Mouse (Mus musculus) stomach, embryonic 14.5 days (tissue): ENCODE measurements around the gene Ctnnbip1. TPM values are rescaled to one million over a fixed set of nuclear protein-coding genes. Genes with fewer than 3 reads are reported as not detected.

Experiments used
- ATAC-seq: fragments of 200-750 bp; cut with Nextera tagmentation; 2 replicates; pipeline ENCODE4 v1.8.0; 2017; ENCODE audit warnings: low read depth, moderate TSS enrichment; ENCODE audit not compliant: insufficient number of reproducible peaks, insufficient read depth, low FRiP score
- H3K27ac ChIP-seq: fragments of 300-500 bp; sonication (generic); 2 replicates; pipeline ENCODE4 v1.5.1; 2014; ENCODE audit warnings: mild to moderate bottlenecking, low read length, moderate library complexity, mixed read lengths
- H3K27me3 ChIP-seq: fragments of 300-500 bp; sonication (generic); 2 replicates; pipeline ENCODE4 v1.6.1; 2014; ENCODE audit warnings: low read length, control low read depth, mixed read lengths; ENCODE audit not compliant: control insufficient read depth, insufficient read depth
- H3K36me3 ChIP-seq: fragments of 300-500 bp; sonication (generic); 2 replicates; pipeline ENCODE4 v1.6.1; 2014; ENCODE audit warnings: mild to moderate bottlenecking, control low read depth, low read length, moderate library complexity, mixed read lengths; ENCODE audit not compliant: control insufficient read depth, insufficient read depth
- H3K4me1 ChIP-seq: fragments of 300-500 bp; sonication (generic); 2 replicates; pipeline ENCODE4 v1.6.1; 2014; ENCODE audit warnings: low read length, control low read depth, mixed read lengths; ENCODE audit not compliant: control insufficient read depth, insufficient read depth
- H3K4me2 ChIP-seq: fragments of 300-500 bp; sonication (generic); replicated peaks from 2 replicates; pipeline ENCODE4 v1.6.1; 2014; ENCODE audit warnings: low read depth, low read length, control low read depth
- H3K4me3 ChIP-seq: fragments of 300-500 bp; sonication (generic); 2 replicates; pipeline ENCODE4 v1.5.1; 2014; ENCODE audit warnings: low read depth, low read length, control low read depth
- H3K9ac ChIP-seq: fragments of 300-500 bp; sonication (generic); replicated peaks from 2 replicates; pipeline ENCODE4 v1.6.1; 2014; ENCODE audit warnings: low read depth, mild to moderate bottlenecking, control low read depth, low read length, moderate library complexity, mixed read lengths
- H3K9me3 ChIP-seq: fragments of 300-500 bp; sonication (generic); 2 replicates; pipeline ENCODE4 v1.6.1; 2016; ENCODE audit warnings: low read depth, low read length, control low read depth; ENCODE audit not compliant: control insufficient read depth
- WGBS: fragments of 180-500 bp; shearing (Covaris S2); extraction: QIAGEN DNeasy Blood & Tissue Kit; methylation state at CpG from one replicate; pipeline ENCODE4 v1.1.7; 2014; 5-methylcytosine and 5-hydroxymethylcytosine counted together
- polyA plus RNA-seq: library from polyadenylated mRNA; unstranded; fragments of >200 nt; fragmentation: Nextera tagmentation; extraction: Ambion mirVana; gene quantifications from 2 replicates; pipeline ENCODE4 v1.2.1, GENCODE M21; 2014

The Ctnnbip1 gene
- polyA plus RNA-seq, 1 experiment from 2014 or later = 57.7 TPM

DNA sequence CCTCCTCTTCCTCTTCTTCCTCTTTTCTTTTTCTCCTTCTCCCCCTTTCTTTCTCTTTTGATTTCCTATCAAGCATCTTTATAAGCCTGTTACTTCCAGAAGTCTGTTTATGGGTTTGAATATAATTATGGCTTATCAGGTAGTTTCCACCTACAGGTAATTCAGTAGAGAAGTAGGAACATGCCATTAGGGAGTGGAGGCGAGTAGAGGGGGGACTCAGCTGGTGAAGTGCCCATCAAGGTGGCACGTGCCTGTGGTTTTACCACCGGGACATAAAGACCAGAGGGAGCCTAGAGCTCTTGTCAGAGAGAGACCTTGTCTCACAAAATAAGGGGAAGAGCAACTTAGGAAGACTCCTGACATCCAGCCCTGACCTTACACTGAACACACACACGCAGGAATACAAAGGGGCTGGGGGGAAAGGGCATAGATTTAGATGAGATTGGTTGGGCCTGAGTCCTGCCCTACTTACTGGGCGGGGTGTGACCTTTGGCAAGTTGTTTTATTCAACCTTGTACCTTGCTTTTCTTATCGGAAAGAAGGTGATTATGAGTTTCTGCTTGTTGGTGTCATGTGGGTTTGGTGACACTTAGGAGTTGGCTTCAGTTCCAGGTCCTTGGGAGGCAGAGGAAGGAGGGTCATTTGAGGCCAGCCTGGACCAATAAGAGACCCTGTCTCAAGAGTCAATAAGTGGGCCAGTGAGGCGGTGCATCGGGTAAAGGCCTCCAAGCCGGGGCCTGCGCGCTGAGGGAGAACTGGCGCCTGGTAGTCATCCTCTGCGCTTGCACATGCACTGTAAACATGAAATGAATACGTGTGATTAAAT is 28.4 kb upstream of the Ctnnbip1 start:
- 86% methylated on average over 14 of the region's 14 CpGs for WGBS
- Histone ChIP-seq H3K27me3 (no peaks in the 10 kb centered on the region), H3K9ac (no peak overlapping the region), H3K4me3 (no peak overlapping the region), H3K36me3 (peaks cover 49% of the 10 kb centered on the region), H3K4me2 (no peak overlapping the region), H3K27ac (no peak overlapping the region), H3K9me3 (no peaks in the 10 kb centered on the region), H3K4me1 (peaks cover 8% of the 10 kb centered on the region)
- ATAC-seq = no peak

DNA sequence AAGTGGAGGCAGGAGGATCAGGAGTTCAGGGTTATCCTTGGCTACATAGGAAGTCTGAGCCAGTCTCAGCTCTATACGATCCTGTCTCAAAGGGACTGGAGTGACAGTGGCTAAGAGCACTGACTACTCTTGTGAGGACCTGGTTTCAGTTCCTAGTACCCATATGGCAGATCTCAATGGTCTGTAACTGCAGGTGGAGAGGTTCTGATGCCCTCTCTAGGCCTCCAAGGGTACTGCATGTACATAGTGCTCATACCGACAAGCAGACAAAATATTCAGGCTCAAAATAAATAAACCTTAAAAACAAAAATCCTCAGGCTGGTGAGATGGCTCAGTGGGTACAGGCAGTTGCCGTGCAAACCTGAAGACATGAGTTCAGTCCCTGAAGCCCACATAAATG is 26.9 kb upstream of the Ctnnbip1 start:
- no peak for ATAC-seq
- Histone ChIP-seq H3K9me3 (no peaks in the 10 kb centered on the region), H3K4me1 (peaks cover 6% of the 10 kb centered on the region), H3K27me3 (no peaks in the 10 kb centered on the region), H3K9ac (no peak overlapping the region), H3K27ac (no peak overlapping the region), H3K4me3 (no peak overlapping the region), H3K36me3 (peaks cover 62% of the 10 kb centered on the region), H3K4me2 (no peak overlapping the region)
- 97% methylated on average over 3 of the region's 3 CpGs for WGBS

DNA sequence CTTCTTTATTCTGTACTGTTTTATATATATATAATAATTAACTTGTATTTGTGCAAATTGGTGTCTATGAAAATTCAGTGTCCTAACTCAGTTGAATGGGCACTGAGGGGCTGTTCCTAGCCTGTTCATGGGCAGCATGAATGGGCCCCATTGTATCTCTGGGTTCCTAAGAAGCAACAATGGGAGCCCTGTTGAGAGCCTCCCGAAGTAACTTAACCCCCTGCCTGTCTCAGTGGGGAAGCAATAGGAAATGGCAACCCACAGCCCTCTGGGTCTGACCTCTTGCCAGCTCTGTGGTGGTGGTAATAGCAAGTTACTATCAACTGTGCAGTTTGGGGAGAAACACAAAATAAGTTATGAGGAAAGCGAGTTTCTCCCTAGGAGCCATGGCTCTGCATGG is 21.4 kb upstream of the Ctnnbip1 start:
- H3K36me3 ChIP-seq = peaks cover 47% of the 10 kb centered on the region

DNA sequence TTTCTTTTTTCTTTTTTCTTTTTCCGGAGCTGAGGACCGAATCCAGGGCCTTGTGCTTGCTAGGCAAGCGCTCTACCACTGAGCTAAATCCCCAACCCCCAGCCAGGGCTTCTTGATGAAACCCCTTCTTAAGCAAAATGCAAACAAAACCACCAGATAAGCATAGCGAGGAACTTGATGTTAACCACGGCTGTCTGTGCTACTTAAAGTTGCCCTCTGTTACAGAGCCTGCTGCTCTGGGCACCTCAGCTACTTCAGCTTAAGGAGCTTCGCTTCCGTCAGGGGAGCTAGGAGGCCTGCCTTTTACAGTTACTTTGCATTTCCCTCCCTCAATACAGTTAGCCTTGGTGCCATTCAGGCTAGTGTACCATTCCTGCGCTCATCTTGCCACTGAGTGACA is 19.1 kb upstream of the Ctnnbip1 start:
- WGBS = 72% methylated on average over 8 of the region's 8 CpGs
- Histone ChIP-seq H3K9ac (no peak overlapping the region), H3K36me3 (peaks cover 43% of the 10 kb centered on the region), H3K27me3 (no peaks in the 10 kb centered on the region), H3K9me3 (no peaks in the 10 kb centered on the region), H3K4me1 (no peaks in the 10 kb centered on the region), H3K27ac (no peak overlapping the region), H3K4me3 (no peak overlapping the region), H3K4me2 (no peak overlapping the region)
- ATAC-seq = no peak

More for the DNA sequence above, 21.4 kb upstream of the Ctnnbip1 start:
- H3K9me3 ChIP-seq = no peaks in the 10 kb centered on the region
- no peaks in the 10 kb centered on the region for H3K4me1 ChIP-seq
- no peak overlapping the region for H3K4me3 ChIP-seq
- no peak; the same call in 1 of the 2 replicates for ATAC-seq
- WGBS = 64% methylated on average over 2 of the region's 2 CpGs
- no peak overlapping the region for H3K4me2 ChIP-seq
- no peak overlapping the region for H3K27ac ChIP-seq
- H3K27me3 ChIP-seq = no peaks in the 10 kb centered on the region
- H3K9ac ChIP-seq = no peak overlapping the region

DNA sequence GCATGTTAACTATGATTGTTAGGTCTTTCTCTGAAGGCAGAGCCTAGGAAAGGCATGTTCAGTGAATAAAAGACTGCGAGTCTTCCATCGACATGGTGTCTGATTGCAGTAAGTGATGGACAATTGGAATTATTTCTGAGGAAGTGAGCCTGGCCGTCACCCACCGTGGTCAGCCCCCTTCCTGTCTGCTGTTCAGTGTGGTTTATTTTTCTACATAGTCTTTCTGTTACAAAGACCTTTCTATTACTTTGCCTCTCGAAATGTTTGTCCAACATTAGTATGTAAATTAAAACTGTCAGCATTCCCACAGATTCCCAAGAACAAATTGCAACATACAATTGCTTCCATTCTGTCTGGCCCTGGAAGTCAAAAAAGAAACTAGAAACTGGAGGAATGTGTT is 18.2 kb upstream of the Ctnnbip1 start:
- Histone ChIP-seq H3K9ac (no peak overlapping the region), H3K36me3 (peaks cover 34% of the 10 kb centered on the region), H3K4me1 (no peaks in the 10 kb centered on the region), H3K9me3 (no peaks in the 10 kb centered on the region), H3K27ac (no peak overlapping the region), H3K4me3 (no peak overlapping the region), H3K27me3 (no peaks in the 10 kb centered on the region), H3K4me2 (no peak overlapping the region)
- no peak for ATAC-seq
- 87% methylated on average over 5 of the region's 5 CpGs for WGBS

DNA sequence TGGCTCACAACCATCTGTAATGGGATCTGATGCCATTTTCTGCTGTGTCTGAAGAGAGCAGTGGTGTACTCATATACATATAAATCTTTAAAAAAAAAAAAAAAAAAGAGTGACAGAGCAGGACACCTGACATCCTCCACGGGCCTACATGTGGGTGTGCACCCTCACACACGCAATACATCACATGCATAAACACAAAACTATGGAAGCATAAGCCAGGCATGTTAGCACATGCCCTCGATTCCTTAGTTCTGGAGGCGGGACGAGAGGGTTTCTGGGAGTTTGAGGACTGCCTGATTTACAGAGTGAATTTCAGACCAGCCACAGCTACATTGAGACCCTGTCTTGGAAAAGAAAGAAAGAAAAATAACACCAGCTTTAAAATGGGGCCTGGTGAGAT is 13.7 kb upstream of the Ctnnbip1 start:
- Histone ChIP-seq H3K27ac (no peak overlapping the region), H3K9ac (no peak overlapping the region), H3K4me2 (no peak overlapping the region), H3K27me3 (no peaks in the 10 kb centered on the region), H3K36me3 (peaks cover 9% of the 10 kb centered on the region), H3K4me1 (no peaks in the 10 kb centered on the region), H3K4me3 (no peak overlapping the region), H3K9me3 (no peaks in the 10 kb centered on the region)
- ATAC-seq = no peak
- WGBS = 79% methylated on average over 5 of the region's 5 CpGs

DNA sequence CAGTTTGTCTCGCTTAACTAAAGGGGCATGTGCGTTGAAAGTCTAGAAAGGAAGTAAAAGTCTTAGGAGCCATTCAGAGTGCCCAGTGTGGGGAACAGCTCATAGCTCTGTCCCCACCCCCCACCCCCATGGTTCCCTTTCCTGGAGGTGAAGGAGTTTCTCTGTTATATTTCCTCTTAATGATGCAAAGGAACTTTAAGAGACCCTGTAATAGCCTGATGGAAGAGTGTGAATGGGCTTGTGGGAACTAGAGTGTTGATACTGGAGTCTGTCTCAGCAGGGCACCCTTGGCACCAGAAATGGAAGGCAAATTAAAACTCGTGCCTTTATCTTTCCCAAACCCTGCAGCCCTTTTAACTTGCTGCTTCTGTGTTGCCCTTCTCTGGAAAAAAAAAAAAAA is 13.2 kb upstream of the Ctnnbip1 start:
- H3K36me3 ChIP-seq = peaks cover 4% of the 10 kb centered on the region
- H3K9me3 ChIP-seq = no peaks in the 10 kb centered on the region
- H3K27ac ChIP-seq = no peak overlapping the region
- ATAC-seq = no peak
- H3K9ac ChIP-seq = no peak overlapping the region
- no peak overlapping the region for H3K4me3 ChIP-seq
- no peaks in the 10 kb centered on the region for H3K27me3 ChIP-seq
- no peaks in the 10 kb centered on the region for H3K4me1 ChIP-seq
- no peak overlapping the region for H3K4me2 ChIP-seq
- 42% methylated on average over 3 of the region's 3 CpGs for WGBS

DNA sequence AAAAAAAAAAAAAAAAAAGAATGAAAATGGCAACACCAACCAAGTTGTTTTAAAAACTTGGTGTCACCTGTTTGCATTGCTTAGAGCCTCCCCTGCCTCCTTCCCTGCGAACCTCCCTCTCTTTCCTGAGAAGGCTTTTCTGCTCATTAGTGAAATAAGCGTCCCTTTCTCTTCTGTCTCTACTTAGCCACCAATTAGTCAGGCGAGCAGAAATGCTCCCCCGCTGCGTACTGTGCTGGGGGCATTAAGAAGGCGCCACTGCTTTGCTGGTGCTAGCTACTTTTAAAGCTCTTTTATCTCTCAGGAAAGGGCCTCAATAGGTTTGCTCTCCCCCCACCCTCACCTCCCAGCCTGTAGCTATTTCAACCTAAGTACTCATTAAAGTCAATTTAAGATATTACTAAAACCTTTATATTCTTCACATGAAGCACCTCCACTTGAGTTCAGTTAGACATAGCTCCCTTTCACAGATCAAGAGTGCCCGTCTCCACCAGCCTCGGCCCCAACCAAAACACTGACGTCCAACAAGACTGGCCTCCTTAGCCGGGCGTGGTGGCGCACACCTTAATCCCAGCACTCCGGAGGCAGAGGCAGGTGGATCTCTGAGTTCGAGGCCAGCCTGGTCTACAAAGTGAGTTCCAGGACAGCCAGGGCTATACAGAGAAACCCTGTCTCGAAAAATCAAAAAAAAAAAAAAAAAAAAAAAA is 12.6 kb upstream of the Ctnnbip1 start:
- Histone ChIP-seq H3K4me3 (no peak overlapping the region), H3K27me3 (no peaks in the 10 kb centered on the region), H3K9ac (no peak overlapping the region), H3K9me3 (no peaks in the 10 kb centered on the region), H3K27ac (no peak overlapping the region), H3K36me3 (peaks cover 3% of the 10 kb centered on the region; the same call in 1 of the 2 replicates), H3K4me2 (no peak overlapping the region), H3K4me1 (no peaks in the 10 kb centered on the region)
- no peak for ATAC-seq
- WGBS = 71% methylated on average over 14 of the region's 15 CpGs
